Mouse (Mus musculus) intestine, embryonic 15.5 days (tissue): Measurements from ENCODE around the gene Ly86. TPM values are rescaled to one million over a fixed set of nuclear protein-coding genes. Genes with fewer than 3 reads are reported as not detected.

Experiments
- ATAC-seq: fragments of 200-750 bp; cut with Nextera tagmentation; 2 replicates; pipeline ENCODE4 v1.8.0; 2017; ENCODE audit warnings: moderate TSS enrichment, moderate library complexity
- H3K27ac ChIP-seq: fragments of 300-500 bp; sonication (generic); 2 replicates; pipeline ENCODE4 v1.5.1; 2015; ENCODE audit warnings: mild to moderate bottlenecking, inconsistent platforms
- H3K27me3 ChIP-seq: fragments of 300-500 bp; sonication (generic); replicated peaks from 2 replicates; pipeline ENCODE4 v1.6.1; 2015; ENCODE audit warnings: inconsistent platforms
- H3K36me3 ChIP-seq: fragments of 300-500 bp; sonication (generic); 2 replicates; pipeline ENCODE4 v1.6.1; 2015; ENCODE audit warnings: inconsistent platforms
- H3K4me1 ChIP-seq: fragments of 300-500 bp; sonication (generic); replicated peaks from 2 replicates; pipeline ENCODE4 v1.6.1; 2015; ENCODE audit warnings: inconsistent platforms
- H3K4me2 ChIP-seq: fragments of 300-500 bp; sonication (generic); replicated peaks from 2 replicates; pipeline ENCODE4 v1.6.1; 2015; ENCODE audit warnings: mild to moderate bottlenecking, inconsistent platforms
- H3K4me3 ChIP-seq: fragments of 300-500 bp; sonication (generic); replicated peaks from 2 replicates; pipeline ENCODE4 v1.5.1; 2015; ENCODE audit warnings: inconsistent platforms
- H3K9ac ChIP-seq: fragments of 300-500 bp; sonication (generic); 2 replicates; pipeline ENCODE4 v1.6.1; 2015; ENCODE audit warnings: inconsistent platforms
- H3K9me3 ChIP-seq: fragments of 300-500 bp; sonication (generic); 2 replicates; pipeline ENCODE4 v1.6.1; 2016; ENCODE audit warnings: inconsistent platforms
- WGBS: fragments of 180-500 bp; shearing (Covaris S2); methylation state at CpG from one replicate; pipeline ENCODE4 v1.1.7; 2015; 5-methylcytosine and 5-hydroxymethylcytosine counted together
- polyA plus RNA-seq: library from polyadenylated mRNA; unstranded; fragments of >200 nt; fragmentation: Nextera tagmentation; extraction: Ambion mirVana; gene quantifications from 2 replicates; pipeline ENCODE4 v1.2.1, GENCODE M21; 2015

Gene Ly86
- polyA plus RNA-seq, 1 experiment from 2014 or later = 10.3 TPM

DNA sequence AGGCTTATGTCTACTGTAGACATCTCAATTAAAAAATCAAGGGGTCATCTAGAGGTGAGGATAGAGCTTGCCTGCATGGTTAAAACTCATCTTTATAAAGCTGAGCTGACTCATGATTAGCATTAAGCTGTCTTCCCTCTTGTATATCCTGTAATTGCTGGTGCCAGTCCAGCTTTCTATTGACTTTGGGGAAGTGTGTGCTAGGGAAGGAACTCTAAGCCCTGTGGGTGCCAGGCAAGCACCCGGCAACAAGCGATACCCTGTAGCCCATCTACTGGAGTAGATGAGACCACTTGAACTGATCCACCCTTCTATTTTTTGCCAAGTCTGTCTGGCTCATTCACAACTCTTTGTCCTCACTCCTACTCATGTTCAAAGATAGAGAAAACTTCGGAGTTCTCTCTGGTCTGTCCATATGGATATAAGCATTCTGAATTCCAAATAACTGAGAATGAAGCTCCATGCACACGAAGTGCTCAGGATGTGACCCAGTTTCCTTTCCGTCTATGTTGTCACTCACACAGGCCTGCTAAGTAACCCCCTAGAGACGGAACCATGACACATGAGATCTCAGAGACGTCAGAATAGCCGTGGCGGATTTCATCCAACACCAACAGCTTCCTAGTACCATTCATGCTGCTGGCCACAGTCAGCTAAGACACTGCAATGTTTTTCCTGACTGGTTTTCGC, 10.8 kb downstream of the Ly86 start:
- no peak overlapping the region for H3K4me2 ChIP-seq
- no peaks in the 10 kb centered on the region for H3K9me3 ChIP-seq
- no peak overlapping the region for H3K27ac ChIP-seq
- H3K4me3 ChIP-seq = no peak overlapping the region
- ATAC-seq = no peak
- H3K36me3 ChIP-seq = no peaks in the 10 kb centered on the region
- 89% methylated on average over 10 of the region's 10 CpGs for WGBS
- no peaks in the 10 kb centered on the region for H3K27me3 ChIP-seq
- H3K9ac ChIP-seq = no peak overlapping the region
- H3K4me1 ChIP-seq = no peaks in the 10 kb centered on the region

GRCm38 (mm10) chr13:37356549-37356948, 11.5 kb downstream of the Ly86 start:
- no peaks in the 10 kb centered on the region for H3K4me1 ChIP-seq

DNA sequence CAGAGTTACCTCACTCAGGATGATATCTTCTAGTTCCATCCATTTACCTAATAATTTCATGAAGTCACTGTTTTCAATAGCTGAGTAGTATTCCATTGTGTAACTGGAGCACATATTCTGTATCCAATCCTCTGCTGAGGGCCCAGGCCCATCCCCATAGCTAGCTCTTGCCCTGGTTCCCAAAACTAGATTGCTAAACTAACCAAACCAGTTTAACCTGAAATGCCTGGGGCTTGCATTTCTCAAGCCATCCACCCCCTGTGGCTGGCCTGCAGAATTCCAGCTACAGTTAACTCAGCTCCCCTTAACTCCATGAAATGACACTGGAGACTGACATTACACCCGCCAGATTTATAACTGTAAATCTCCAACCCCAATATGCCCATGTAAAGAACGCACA, 13.1 kb downstream of the Ly86 start:
- 84% methylated on average over 2 of the region's 2 CpGs for WGBS
- ATAC-seq = no peak
- Histone ChIP-seq H3K27me3 (no peaks in the 10 kb centered on the region), H3K9me3 (no peaks in the 10 kb centered on the region), H3K27ac (no peak overlapping the region), H3K4me3 (no peak overlapping the region), H3K4me1 (no peaks in the 10 kb centered on the region), H3K36me3 (no peaks in the 10 kb centered on the region), H3K4me2 (no peak overlapping the region), H3K9ac (no peak overlapping the region)

More at GRCm38 (mm10) chr13:37356549-37356948, 11.5 kb downstream of the Ly86 start:
- H3K9ac ChIP-seq = no peak overlapping the region
- no peak overlapping the region for H3K27ac ChIP-seq
- no peaks in the 10 kb centered on the region for H3K27me3 ChIP-seq
- H3K4me3 ChIP-seq = no peak overlapping the region
- H3K36me3 ChIP-seq = no peaks in the 10 kb centered on the region
- no peak for ATAC-seq
- H3K9me3 ChIP-seq = no peaks in the 10 kb centered on the region
- no peak overlapping the region for H3K4me2 ChIP-seq
- WGBS = 84% methylated on average over 2 of the region's 2 CpGs

- Histone ChIP-seq H3K4me2 (no peak overlapping the region), H3K27me3 (no peaks in the 10 kb centered on the region), H3K27ac (no peak overlapping the region), H3K4me3 (no peak overlapping the region), H3K36me3 (no peaks in the 10 kb centered on the region), H3K9me3 (no peaks in the 10 kb centered on the region), H3K9ac (no peak overlapping the region), H3K4me1 (no peaks in the 10 kb centered on the region)
- WGBS = 33% methylated on average over 1 of the region's 1 CpGs
- ATAC-seq = no peak
Observed at GRCm38 (mm10) chr13:37361249-37361648, 16.2 kb downstream of the Ly86 start.

DNA sequence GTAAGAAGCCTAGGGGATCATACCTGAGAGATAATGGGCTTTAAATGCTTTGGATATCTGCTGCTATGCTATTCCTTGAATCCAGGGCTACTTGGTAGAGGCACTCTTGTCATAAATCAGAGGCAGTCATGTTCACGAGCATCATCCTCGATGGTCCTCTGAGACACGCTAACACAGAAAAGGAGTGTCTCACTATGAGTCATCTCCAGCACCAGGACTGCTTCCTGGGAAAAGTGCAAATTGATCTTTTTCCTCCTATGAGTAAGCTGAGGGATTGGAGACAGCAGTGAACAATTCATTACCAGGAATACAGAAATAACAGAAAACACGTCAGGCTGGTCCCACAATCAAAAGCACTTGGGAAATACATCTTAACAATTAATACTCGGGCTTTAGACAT, 19.3 kb downstream of the Ly86 start:
- no peak overlapping the region for H3K4me2 ChIP-seq
- H3K27ac ChIP-seq = no peak overlapping the region
- no peaks in the 10 kb centered on the region for H3K4me1 ChIP-seq
- no peak overlapping the region for H3K9ac ChIP-seq
- H3K36me3 ChIP-seq = no peaks in the 10 kb centered on the region
- no peaks in the 10 kb centered on the region for H3K27me3 ChIP-seq
- ATAC-seq = no peak
- no peak overlapping the region for H3K4me3 ChIP-seq
- 52% methylated on average over 5 of the region's 5 CpGs for WGBS
- no peaks in the 10 kb centered on the region for H3K9me3 ChIP-seq

- ATAC-seq = no peak
- H3K4me3 ChIP-seq = no peak overlapping the region
- no peaks in the 10 kb centered on the region for H3K27me3 ChIP-seq
- H3K4me1 ChIP-seq = no peaks in the 10 kb centered on the region
- H3K36me3 ChIP-seq = no peaks in the 10 kb centered on the region
- 71% methylated on average over 5 of the region's 5 CpGs for WGBS
- H3K27ac ChIP-seq = no peak overlapping the region
- no peak overlapping the region for H3K4me2 ChIP-seq
- no peaks in the 10 kb centered on the region for H3K9me3 ChIP-seq
- no peak overlapping the region for H3K9ac ChIP-seq
Observed at GRCm38 (mm10) chr13:37376411-37376810, 31.4 kb downstream of the Ly86 start.

DNA sequence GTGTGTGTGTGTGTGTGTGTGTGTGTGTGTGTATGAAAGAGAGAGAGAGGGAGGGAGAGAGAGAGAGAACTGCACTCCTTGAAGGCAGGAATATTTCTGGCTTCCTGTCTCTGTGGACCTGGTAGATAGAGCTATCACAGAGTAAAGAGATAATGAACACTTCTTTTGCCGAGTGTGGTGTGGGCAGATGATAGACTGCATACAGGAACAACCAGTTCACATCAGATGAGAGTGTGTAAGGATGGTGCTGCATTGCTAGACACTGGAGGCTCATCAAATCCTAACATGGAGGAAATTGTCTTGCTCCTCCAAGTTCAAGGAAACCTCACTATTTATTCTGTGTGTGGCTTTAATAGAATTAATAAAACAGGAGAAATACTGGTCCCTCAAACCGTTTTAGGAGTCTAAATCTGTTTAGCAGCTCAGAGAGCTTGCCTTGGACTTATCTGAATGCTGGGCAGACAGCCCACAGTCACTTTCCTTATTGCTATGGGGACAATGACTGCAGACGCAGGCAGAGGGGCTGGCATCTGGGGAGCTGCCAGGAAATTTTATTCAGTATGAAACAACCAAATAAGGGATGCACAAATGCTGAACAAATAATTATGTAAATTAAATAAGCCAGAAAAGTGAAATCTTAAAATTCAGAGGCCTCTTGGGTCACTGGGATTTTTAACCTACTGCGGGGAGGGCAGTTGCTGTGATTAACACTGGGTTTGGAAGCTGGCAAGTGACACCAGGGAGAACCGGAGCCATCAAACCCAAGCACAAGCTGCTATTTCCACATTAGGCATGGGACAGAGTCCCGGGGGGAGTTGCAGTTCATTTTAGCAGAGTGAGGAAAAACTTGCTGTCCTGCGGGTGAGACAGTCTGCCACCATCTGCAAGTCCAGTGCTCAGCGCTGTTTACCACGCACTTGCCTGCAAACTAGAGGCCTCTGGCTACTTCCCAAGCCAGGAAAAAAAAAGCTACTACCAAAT, 43.5 kb downstream of the Ly86 start:
- 59% methylated on average over 9 of the region's 9 CpGs for WGBS
- H3K4me1 ChIP-seq = no peaks in the 10 kb centered on the region
- H3K4me3 ChIP-seq = no peak overlapping the region
- no peak overlapping the region for H3K4me2 ChIP-seq
- no peaks in the 10 kb centered on the region for H3K36me3 ChIP-seq
- H3K27me3 ChIP-seq = no peaks in the 10 kb centered on the region
- ATAC-seq = no peak
- no peak overlapping the region for H3K27ac ChIP-seq
- H3K9ac ChIP-seq = no peak overlapping the region
- H3K9me3 ChIP-seq = no peaks in the 10 kb centered on the region

DNA sequence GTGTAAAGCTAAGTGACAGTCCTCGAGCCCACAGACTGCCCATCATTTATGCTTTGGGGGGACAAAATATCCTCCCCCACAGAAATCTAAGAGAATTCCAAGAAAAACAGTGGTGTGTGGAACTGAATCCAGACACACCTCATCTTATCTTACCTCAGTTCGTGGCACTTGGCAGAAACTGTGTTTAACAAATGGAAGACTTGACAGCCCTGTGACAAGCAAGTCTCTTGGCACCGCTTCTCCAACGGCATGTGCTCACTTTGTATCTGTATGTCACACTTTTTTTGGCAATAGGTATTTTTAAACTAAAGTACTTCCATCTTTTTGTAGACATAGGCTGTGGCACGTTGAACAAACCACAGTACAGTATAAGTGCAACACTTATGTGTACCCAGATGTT, 44.3 kb downstream of the Ly86 start:
- H3K27ac ChIP-seq = no peak overlapping the region
- no peak overlapping the region for H3K4me3 ChIP-seq
- no peak overlapping the region for H3K9ac ChIP-seq
- H3K36me3 ChIP-seq = no peaks in the 10 kb centered on the region
- no peaks in the 10 kb centered on the region for H3K27me3 ChIP-seq
- H3K9me3 ChIP-seq = no peaks in the 10 kb centered on the region
- no peaks in the 10 kb centered on the region for H3K4me1 ChIP-seq
- WGBS = 68% methylated on average over 5 of the region's 5 CpGs
- no peak for ATAC-seq
- H3K4me2 ChIP-seq = no peak overlapping the region

GRCm38 (mm10) chr13:37398791-37399190, 53.8 kb downstream of the Ly86 start:
- no peaks in the 10 kb centered on the region for H3K4me1 ChIP-seq
- no peaks in the 10 kb centered on the region for H3K9me3 ChIP-seq
- H3K27ac ChIP-seq = no peak overlapping the region
- no peak overlapping the region for H3K4me3 ChIP-seq
- WGBS = 89% methylated on average over 4 of the region's 4 CpGs
- no peak for ATAC-seq
- no peaks in the 10 kb centered on the region for H3K36me3 ChIP-seq
- H3K4me2 ChIP-seq = no peak overlapping the region
- no peaks in the 10 kb centered on the region for H3K27me3 ChIP-seq
- no peak overlapping the region for H3K9ac ChIP-seq

DNA sequence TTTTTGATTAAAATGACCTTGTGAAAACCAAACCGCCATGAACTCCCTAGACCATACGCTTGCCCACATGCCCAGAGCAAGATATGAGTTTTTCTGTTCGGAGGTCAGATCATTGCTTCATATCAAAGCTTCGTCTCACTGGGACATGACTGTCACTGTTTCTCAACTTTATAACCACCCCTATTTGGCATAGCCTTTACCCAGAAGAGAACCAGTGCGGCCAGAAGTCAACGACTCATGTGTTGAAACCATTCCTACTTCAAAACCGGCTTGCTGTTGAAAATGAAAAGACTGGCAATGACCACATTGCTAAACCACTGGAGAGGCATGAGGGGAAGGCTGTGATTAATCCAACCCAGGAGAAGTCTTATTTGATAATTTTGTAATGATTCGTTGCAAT, 54.3 kb downstream of the Ly86 start:
- no peak overlapping the region for H3K9ac ChIP-seq
- no peak overlapping the region for H3K4me2 ChIP-seq
- H3K4me3 ChIP-seq = no peak overlapping the region
- no peaks in the 10 kb centered on the region for H3K36me3 ChIP-seq
- no peaks in the 10 kb centered on the region for H3K4me1 ChIP-seq
- H3K27ac ChIP-seq = no peak overlapping the region
- no peak for ATAC-seq
- WGBS = 91% methylated on average over 8 of the region's 8 CpGs
- H3K9me3 ChIP-seq = no peaks in the 10 kb centered on the region
- H3K27me3 ChIP-seq = no peaks in the 10 kb centered on the region

- Histone ChIP-seq H3K9me3 (no peaks in the 10 kb centered on the region), H3K27me3 (no peaks in the 10 kb centered on the region), H3K9ac (no peak overlapping the region), H3K4me2 (no peak overlapping the region), H3K27ac (no peak overlapping the region), H3K36me3 (no peaks in the 10 kb centered on the region), H3K4me3 (no peak overlapping the region), H3K4me1 (no peaks in the 10 kb centered on the region)
- ATAC-seq = no peak
- WGBS = 58% methylated on average over 3 of the region's 3 CpGs
Observed at GRCm38 (mm10) chr13:37402421-37402820, 57.4 kb downstream of the Ly86 start.

GRCm38 (mm10) chr13:37403708-37404107, 58.7 kb downstream of the Ly86 start:
- WGBS = 93% methylated on average over 2 of the region's 2 CpGs
- no peaks in the 10 kb centered on the region for H3K4me1 ChIP-seq
- H3K27me3 ChIP-seq = no peaks in the 10 kb centered on the region
- no peak overlapping the region for H3K27ac ChIP-seq
- ATAC-seq = no peak
- H3K36me3 ChIP-seq = no peaks in the 10 kb centered on the region
- no peak overlapping the region for H3K9ac ChIP-seq
- H3K4me2 ChIP-seq = no peak overlapping the region
- H3K4me3 ChIP-seq = no peak overlapping the region
- H3K9me3 ChIP-seq = no peaks in the 10 kb centered on the region
